Mouse (Mus musculus): ENCODE data around the gene Wdr60. TPM values are rescaled to one million over a fixed set of nuclear protein-coding genes. Genes with fewer than 3 reads are reported as not detected.

Wdr60 gene
- polyA plus RNA-seq (2017; shearing (Covaris generic)) = 0.62 TPM

GRCm38 (mm10) chr12:116262555-116263341, at the start of gene Wdr60:
Gene Wdr60, minus strand, starts transcription at chr12:116263022.

DNA sequence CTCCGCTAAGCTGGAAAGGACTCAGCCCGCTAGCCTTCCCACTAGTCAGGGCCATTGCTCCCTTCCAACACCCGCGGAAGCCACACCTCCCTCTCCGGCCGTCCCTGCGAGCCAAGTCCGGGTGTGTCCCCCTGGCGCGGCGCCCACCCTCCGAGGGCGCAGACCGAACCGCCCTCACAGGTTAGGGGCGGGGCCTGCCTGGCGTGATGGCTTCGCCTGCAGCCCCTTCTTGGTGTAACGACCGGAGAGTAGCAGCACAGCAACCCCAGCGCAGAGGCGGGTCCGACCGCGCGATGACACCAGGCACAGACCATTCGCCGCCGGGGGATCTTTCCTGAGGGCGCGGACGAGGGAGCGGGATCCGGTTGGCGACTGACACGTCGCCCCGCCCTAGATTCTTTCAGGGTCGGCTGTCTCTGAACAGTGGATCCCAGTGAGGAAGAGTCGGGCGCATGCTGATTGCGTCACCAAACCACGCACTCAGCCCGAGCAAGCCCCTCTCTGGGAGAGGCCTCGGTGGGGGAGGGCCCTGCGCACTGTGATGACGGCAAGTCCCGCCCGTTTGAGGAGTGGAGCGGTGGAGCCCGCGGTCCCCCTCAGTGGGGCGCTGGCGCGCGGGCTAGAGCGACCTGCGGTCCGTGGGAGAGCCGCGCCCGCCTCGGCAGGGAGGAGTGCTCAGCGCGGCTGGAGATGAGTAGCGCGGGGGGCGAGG, 18.0 kb upstream of the Wdr60 start, which contains the start of gene Esyt2:
Esyt2 (plus strand) TSS at position 544 of the 712 bp plus-strand sequence.

GRCm38 (mm10) chr12:116275086-116275485, 12.3 kb upstream of the Wdr60 start, which contains the start of gene Gm11027:
Gene Gm11027, plus strand, starts transcription at chr12:116275386.

Other genes starting within 250 kb of the Wdr60 start
- 29.5 TPM for gene Zfp386, start 215.3 kb downstream of the Wdr60 start, polyA plus RNA-seq (2017; shearing (Covaris generic))
- gene Vipr2, start 185.3 kb downstream of the Wdr60 start, polyA plus RNA-seq (2017; shearing (Covaris generic)) = 0.72 TPM
- not detected for gene Gm11027, start 12.4 kb upstream of the Wdr60 start, polyA plus RNA-seq (2017; shearing (Covaris generic))
- 214 TPM for gene Esyt2, start 18.2 kb upstream of the Wdr60 start, polyA plus RNA-seq (2017; shearing (Covaris generic))
- gene Ncapg2, start 142.4 kb upstream of the Wdr60 start, polyA plus RNA-seq (2017; shearing (Covaris generic)) = 3.5 TPM
- not detected for gene Ptprn2, start 222.7 kb upstream of the Wdr60 start, polyA plus RNA-seq (2017; shearing (Covaris generic))